ENCODE assay signal across 8 mouse cellular contexts in genomic region chr12:99964301-99965202, GRCm38 (mm10). TPM values are rescaled to one million over a fixed set of nuclear protein-coding genes. Genes with fewer than 3 reads are reported as not detected.
A peak's percentile ranks its signal among the peaks of the same experiment; 100 is the strongest.
DNase-seq lines count a peak whose midpoint lies in the region; ATAC-seq and TF ChIP-seq lines count a peak whose summit lies in the region.

Gene Kcnk13, plus strand, starts transcription at chr12:99964499.

- peaks cover 87% of the 10 kb centered on the region for H3K27me3 ChIP-seq in forebrain, embryonic 10.5 days (ENCODE audit: poor library complexity, severe bottlenecking)
- peaks cover 65% of the 10 kb centered on the region for H3K27me3 ChIP-seq in heart, postnatal 0 days (ENCODE audit: control insufficient read depth, insufficient read depth, low read length)
- peaks cover 52% of the 10 kb centered on the region for H3K27me3 ChIP-seq in liver, embryonic 16.5 days (ENCODE audit: control insufficient read depth, insufficient read depth, low read depth, low read length)
- peaks cover 70% of the 10 kb centered on the region for H3K27me3 ChIP-seq in neural tube, embryonic 12.5 days (replicated peaks)
- H3K27me3 ChIP-seq in testis, adult 2 months (ENCODE audit: control insufficient read depth, insufficient read depth, low read length), result no peaks in the 10 kb centered on the region; the same call in 1 of the 2 replicates

- no peak for TF ChIP-seq POLR2A in testis, adult 2 months (IDR thresholded peaks at IDR 0.05; ENCODE audit: control insufficient read depth, low read depth, low read length)

- no peaks in the 10 kb centered on the region for H3K9me3 ChIP-seq in forebrain, embryonic 10.5 days
- no peaks in the 10 kb centered on the region for H3K9me3 ChIP-seq in heart, postnatal 0 days (replicated peaks; ENCODE audit: control insufficient read depth, low read length)
- H3K9me3 ChIP-seq in liver, embryonic 16.5 days (replicated peaks; ENCODE audit: control insufficient read depth, low read length), result no peaks in the 10 kb centered on the region
- H3K9me3 ChIP-seq in neural tube, embryonic 12.5 days, result no peaks in the 10 kb centered on the region

- 2% methylated on average over 39 of the region's 39 CpGs for WGBS in forebrain, embryonic 10.5 days
- 1% methylated on average over 39 of the region's 39 CpGs for WGBS in heart, postnatal 0 days
- 1% methylated on average over 39 of the region's 39 CpGs for WGBS in liver, embryonic 16.5 days (ENCODE audit: insufficient replicate concordance)
- 1% methylated on average over 39 of the region's 39 CpGs for WGBS in neural tube, embryonic 12.5 days

- H3K27ac ChIP-seq in brown adipose tissue, adult 24 weeks (replicated peaks; ENCODE audit: low read depth, low read length), result no peak within 1 kb of the TSS
- H3K27ac ChIP-seq in forebrain, embryonic 10.5 days, result 0 out of 2 replicates have a peak within 1 kb of the TSS, but pooled peaks have one; percentile 20
- no peak within 1 kb of the TSS for H3K27ac ChIP-seq in heart, postnatal 0 days (ENCODE audit: low read depth)
- H3K27ac ChIP-seq in liver, embryonic 16.5 days (ENCODE audit: low read length), result no peak within 1 kb of the TSS
- H3K27ac ChIP-seq in neural tube, embryonic 12.5 days, result no peak within 1 kb of the TSS
- H3K27ac ChIP-seq in testis, adult 2 months (ENCODE audit: control insufficient read depth, insufficient read depth, low read depth, low read length), result peak within 1 kb of the TSS; percentile 49; the same call in 1 of the 2 replicates

- H3K4me1 ChIP-seq in brown adipose tissue, adult 24 weeks (ENCODE audit: control insufficient read depth, insufficient read depth, insufficient read length, low read length), result peaks cover 9% of the 10 kb centered on the region
- peaks cover 45% of the 10 kb centered on the region for H3K4me1 ChIP-seq in forebrain, embryonic 10.5 days
- H3K4me1 ChIP-seq in heart, postnatal 0 days (ENCODE audit: control insufficient read depth, insufficient read depth), result peaks cover 16% of the 10 kb centered on the region; the same call in 1 of the 2 replicates
- H3K4me1 ChIP-seq in liver, embryonic 16.5 days (ENCODE audit: control insufficient read depth, low read depth, low read length), result peaks cover 14% of the 10 kb centered on the region
- H3K4me1 ChIP-seq in neural tube, embryonic 12.5 days, result peaks cover 28% of the 10 kb centered on the region
- peaks cover 5% of the 10 kb centered on the region for H3K4me1 ChIP-seq in testis, adult 2 months (ENCODE audit: control insufficient read depth, insufficient read depth, low read length)

- peak; percentile 82 for TF ChIP-seq CTCF in heart, postnatal 0 days (IDR thresholded peaks at IDR 0.05; ENCODE audit: low read depth)
- peak; percentile 77 for TF ChIP-seq CTCF in testis, adult 2 months (IDR thresholded peaks at IDR 0.05; ENCODE audit: control insufficient read depth, insufficient read depth, insufficient replicate concordance, low read depth, low read length)

- peak; percentile 16 to 44 for DNase-seq in CD8-positive naive resting alpha-beta T cell, adult 2 months (ENCODE audit: low read depth in 2 of 2, low spot score in 2 of 2)
- peak; percentile 80 for DNase-seq in forebrain, embryonic 10.5 days (ENCODE audit: extremely low spot score, low spot score)
- DNase-seq in heart, postnatal 0 days (ENCODE audit: low spot score), result peak; percentile 78
- peak; percentile 71 to 88 for DNase-seq in kidney, postnatal 36 days

- no peaks in the 10 kb centered on the region for H3K36me3 ChIP-seq in forebrain, embryonic 10.5 days (replicated peaks)
- no peaks in the 10 kb centered on the region for H3K36me3 ChIP-seq in heart, postnatal 0 days (replicated peaks; ENCODE audit: control insufficient read depth, insufficient read depth, low read length)
- H3K36me3 ChIP-seq in liver, embryonic 16.5 days (ENCODE audit: control insufficient read depth, insufficient read depth), result no peaks in the 10 kb centered on the region
- no peaks in the 10 kb centered on the region for H3K36me3 ChIP-seq in neural tube, embryonic 12.5 days
- no peaks in the 10 kb centered on the region for H3K36me3 ChIP-seq in testis, adult 2 months (ENCODE audit: control insufficient read depth, insufficient read depth, low read length)

- H3K4me2 ChIP-seq in heart, postnatal 0 days (ENCODE audit: low read depth, low read length), result peak within 1 kb of the TSS; percentile 83
- H3K4me2 ChIP-seq in liver, embryonic 16.5 days (ENCODE audit: low read depth, low read length), result peak within 1 kb of the TSS; percentile 56
- H3K4me2 ChIP-seq in neural tube, embryonic 12.5 days (replicated peaks), result peak within 1 kb of the TSS; percentile 98

- peak within 1 kb of the TSS; percentile 14; the same call in 1 of the 2 replicates for H3K9ac ChIP-seq in heart, postnatal 0 days (replicated peaks; ENCODE audit: low read depth, low read length)
- no peak within 1 kb of the TSS for H3K9ac ChIP-seq in liver, embryonic 16.5 days (ENCODE audit: low read depth, low read length)
- peak within 1 kb of the TSS; percentile 50 for H3K9ac ChIP-seq in neural tube, embryonic 12.5 days

- peak within 1 kb of the TSS; percentile 61 for H3K4me3 ChIP-seq in brown adipose tissue, adult 24 weeks (ENCODE audit: insufficient read depth, low read depth, low read length)
- peak within 1 kb of the TSS; percentile 60 for H3K4me3 ChIP-seq in forebrain, embryonic 10.5 days
- peak within 1 kb of the TSS; percentile 51 for H3K4me3 ChIP-seq in heart, postnatal 0 days (ENCODE audit: low read depth, low read length)
- H3K4me3 ChIP-seq in liver, embryonic 16.5 days (ENCODE audit: low read depth, low read length), result peak within 1 kb of the TSS; percentile 48
- H3K4me3 ChIP-seq in neural tube, embryonic 12.5 days, result peak within 1 kb of the TSS; percentile 50
- H3K4me3 ChIP-seq in testis, adult 2 months (ENCODE audit: control insufficient read depth, low read depth, low read length), result peak within 1 kb of the TSS; percentile 63

- ATAC-seq in heart, postnatal 0 days (ENCODE audit: insufficient read depth, low read depth), result peak; percentile 73
- ATAC-seq in liver, embryonic 16.5 days (ENCODE audit: low read depth), result peak; percentile 48; the same call in 1 of the 2 replicates
- ATAC-seq in neural tube, embryonic 12.5 days (ENCODE audit: low FRiP score, low read depth), result peak; percentile 57; the same call in 1 of the 2 replicates

- no peak for TF ChIP-seq EP300 in heart, postnatal 0 days (IDR thresholded peaks at IDR 0.05; ENCODE audit: low read depth)

RNA-seq across cellular contexts. Expression of gene Kcnk13, which starts in this region (rescaled TPM):
- 0.40 TPM in 1 of 2 replicates, not detected in the other for polyA plus RNA-seq in brown adipose tissue, adult 24 weeks (2012; ENCODE audit: insufficient read depth, insufficient read length, missing spikeins)
- polyA plus RNA-seq in forebrain, embryonic 10.5 days (2016; fragmentation: Nextera tagmentation; extraction: Ambion mirVana), result 0.16 and 0.38 TPM in 2 replicates
- 0.12 and 2.6 TPM in 2 replicates for total RNA-seq in heart, postnatal 0 days (2014; rRNA removed; ENCODE audit: low replicate concordance)
- polyA plus RNA-seq in heart, postnatal 0 days (2015; fragmentation: Nextera tagmentation; extraction: Ambion mirVana), result 0.15 and 0.34 TPM in 2 replicates
- polyA plus RNA-seq in liver, embryonic 16.5 days (2015; fragmentation: Nextera tagmentation; extraction: Ambion mirVana), result 0.83 and 0.84 TPM in 2 replicates
- polyA plus RNA-seq in neural tube, embryonic 12.5 days (2016; fragmentation: Nextera tagmentation; extraction: Ambion mirVana), result 0.68 and 0.78 TPM in 2 replicates
- polyA plus RNA-seq in testis, adult 2 months (2012; rRNA removed), result 1.3 and 1.7 TPM in 2 replicates

Comparison
In these comparisons a context has a peak if more than half of its experiments do, and no peak if none do; other contexts are left out.
1. Peak in DNase-seq, H3K4me3 ChIP-seq and H3K27ac ChIP-seq in forebrain, embryonic 10.5 days; RNA of the gene not detected or under 1 TPM.
2. Peak in ATAC-seq, H3K4me3 ChIP-seq and H3K4me2 ChIP-seq in liver, embryonic 16.5 days; RNA of the gene not detected or under 1 TPM.
3. Peak in ATAC-seq, H3K4me3 ChIP-seq, H3K9ac ChIP-seq and H3K4me2 ChIP-seq in neural tube, embryonic 12.5 days; RNA of the gene not detected or under 1 TPM.
4. DNase-seq: peak in every context shown above with its lines; median percentile 80 in forebrain, embryonic 10.5 days; 80 in kidney, postnatal 36 days; 78 in heart, postnatal 0 days; 30 in CD8-positive naive resting alpha-beta T cell, adult 2 months.